Mouse (Mus musculus) cerebellum, postnatal 10 days (tissue): ENCODE data around the gene Lrmda.
A peak's percentile ranks its signal among the peaks of the same experiment; 100 is the strongest.

Experiments
- DNase-seq, 2 experiments: peaks; one replicate each; pipeline ENCODE4 v3.0.0; 2021; ENCODE audit warnings: mixed read lengths in 2 of 2

The Lrmda gene

GRCm38 (mm10) chr14:22812824-22813223, 793.3 kb downstream of the Lrmda start:
- DNase-seq, result no peak

- no peak for DNase-seq
These were observed 793.9 kb downstream of the Lrmda start for GRCm38 (mm10) chr14:22813389-22813788.

- DNase-seq, result no peak
These were observed 795.4 kb downstream of the Lrmda start for GRCm38 (mm10) chr14:22814811-22815345.

- DNase-seq, result peak; percentile 38 to 42
These were observed 798.1 kb downstream of the Lrmda start for GRCm38 (mm10) chr14:22817346-22818201.

GRCm38 (mm10) chr14:22818202-22818530, 798.7 kb downstream of the Lrmda start:
- no peak for DNase-seq

- DNase-seq, result no peak
These were observed 803.4 kb downstream of the Lrmda start for GRCm38 (mm10) chr14:22822942-22823341.

- no peak for DNase-seq
These were observed 807.3 kb downstream of the Lrmda start for GRCm38 (mm10) chr14:22826825-22827224.

GRCm38 (mm10) chr14:22837058-22837457, 817.5 kb downstream of the Lrmda start:
- DNase-seq, result no peak

GRCm38 (mm10) chr14:22841136-22841535, 821.6 kb downstream of the Lrmda start:
- no peak for DNase-seq

GRCm38 (mm10) chr14:22844006-22844405, 824.5 kb downstream of the Lrmda start:
- DNase-seq, result no peak

- no peak for DNase-seq
These were observed 825.9 kb downstream of the Lrmda start for GRCm38 (mm10) chr14:22845401-22845800.

- DNase-seq, result no peak
These were observed 827.7 kb downstream of the Lrmda start for GRCm38 (mm10) chr14:22847011-22847786.

GRCm38 (mm10) chr14:22849108-22849507, 829.6 kb downstream of the Lrmda start:
- DNase-seq, result no peak

- no peak for DNase-seq
These were observed 841.1 kb downstream of the Lrmda start for GRCm38 (mm10) chr14:22860631-22861030.

- DNase-seq, result no peak
These were observed 844.6 kb downstream of the Lrmda start for GRCm38 (mm10) chr14:22864132-22864531.

- DNase-seq, result no peak
These were observed 855.1 kb downstream of the Lrmda start for GRCm38 (mm10) chr14:22874584-22874983.

GRCm38 (mm10) chr14:22887182-22887581, 867.7 kb downstream of the Lrmda start:
- DNase-seq, result no peak

- DNase-seq, result no peak
These were observed 879.8 kb downstream of the Lrmda start for GRCm38 (mm10) chr14:22899312-22899711.

GRCm38 (mm10) chr14:22902116-22902515, 882.6 kb downstream of the Lrmda start:
- no peak for DNase-seq

- DNase-seq, result no peak
These were observed 883.4 kb downstream of the Lrmda start for GRCm38 (mm10) chr14:22902914-22903313.

- DNase-seq, result peak; percentile 56 to 63
These were observed 886.5 kb downstream of the Lrmda start for GRCm38 (mm10) chr14:22905741-22906667.

GRCm38 (mm10) chr14:22906716-22907115, 887.2 kb downstream of the Lrmda start:
- DNase-seq, result peak; percentile 36 to 51

GRCm38 (mm10) chr14:22907221-22907620, 887.7 kb downstream of the Lrmda start:
- DNase-seq, result peak; percentile 10 to 16
